Mouse (Mus musculus): ENCODE measurements around the gene Chn2. TPM values are rescaled to one million over a fixed set of nuclear protein-coding genes. Genes with fewer than 3 reads are reported as not detected.
"Not testable (repeated sequence)": the region's sequence is repeated elsewhere in the genome, so short reads cannot be mapped to it uniquely, and the experiment has no call there.

The Chn2 gene
- polyA plus RNA-seq, 2 experiments from 2014 or later, result 5.6 to 6.3 TPM

- ATAC-seq, result no peak
These were observed 121.3 kb downstream of the Chn2 start for GRCm38 (mm10) chr6:54160677-54161076.

GRCm38 (mm10) chr6:54161246-54161645 is 121.9 kb downstream of the Chn2 start:
- no peak for ATAC-seq

- no peak for ATAC-seq
These were observed 123.0 kb downstream of the Chn2 start for GRCm38 (mm10) chr6:54162321-54162720.

DNA sequence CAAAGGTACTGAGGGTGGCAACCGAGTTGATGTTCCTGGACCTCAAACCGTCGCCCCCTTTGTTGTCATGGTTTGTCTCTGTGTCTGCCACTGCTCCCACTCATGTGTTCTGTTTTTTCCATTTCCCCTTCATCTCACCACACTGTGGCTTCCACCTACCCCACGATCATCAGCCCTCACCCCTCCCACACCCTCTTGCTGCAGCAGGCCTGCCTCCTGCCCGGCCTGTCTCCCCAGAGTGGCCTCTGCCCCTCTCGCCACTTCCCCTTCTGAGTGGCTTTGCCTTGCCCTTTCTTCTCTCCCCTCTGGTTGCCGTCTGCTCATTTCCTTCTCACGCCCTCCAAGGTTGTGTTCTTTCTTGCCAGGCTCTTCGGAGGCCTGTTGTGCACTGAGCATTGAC is 123.4 kb downstream of the Chn2 start:
- peak; percentile 36 for ATAC-seq

DNA sequence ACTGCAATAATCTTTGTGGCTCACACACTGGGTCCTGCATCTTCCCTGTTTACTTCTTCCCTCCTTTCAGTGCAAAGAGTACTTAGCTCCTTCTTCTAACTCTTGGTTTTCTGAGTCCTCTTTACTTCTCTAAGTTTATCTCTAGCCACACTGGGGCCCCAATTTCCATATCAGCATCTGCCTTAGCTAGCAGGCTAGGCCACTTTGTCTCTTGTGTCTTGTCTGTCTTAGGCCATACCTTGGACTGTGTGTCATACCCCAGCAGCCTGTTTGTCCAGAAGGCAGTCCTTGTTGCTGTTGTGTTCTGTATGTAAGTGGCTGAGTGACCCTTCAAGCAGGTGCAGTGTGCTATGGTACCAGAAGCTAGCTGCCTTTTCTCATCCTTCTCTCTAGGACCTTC is 124.3 kb downstream of the Chn2 start:
- ATAC-seq, result no peak

- ATAC-seq, result no peak
These were observed 125.4 kb downstream of the Chn2 start for GRCm38 (mm10) chr6:54164777-54165176.

DNA sequence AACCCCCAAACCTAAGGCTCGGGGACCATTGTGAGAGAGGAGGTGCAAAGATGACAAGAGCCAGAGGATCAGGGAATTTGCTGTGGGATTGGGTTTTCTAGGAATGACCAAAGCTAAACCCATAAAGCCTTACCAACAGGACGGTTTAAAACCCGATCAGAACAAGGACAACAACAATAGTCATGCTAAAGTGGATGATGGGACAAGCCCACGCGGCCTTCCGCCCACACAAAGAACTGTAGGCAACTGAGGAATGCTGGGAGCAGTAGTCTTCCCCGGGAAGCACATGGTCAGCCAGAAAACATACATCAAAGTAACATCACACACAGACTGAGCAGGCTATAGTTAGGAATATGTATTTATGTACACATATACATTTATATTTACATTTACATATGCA is 125.9 kb downstream of the Chn2 start:
- no peak for ATAC-seq

DNA sequence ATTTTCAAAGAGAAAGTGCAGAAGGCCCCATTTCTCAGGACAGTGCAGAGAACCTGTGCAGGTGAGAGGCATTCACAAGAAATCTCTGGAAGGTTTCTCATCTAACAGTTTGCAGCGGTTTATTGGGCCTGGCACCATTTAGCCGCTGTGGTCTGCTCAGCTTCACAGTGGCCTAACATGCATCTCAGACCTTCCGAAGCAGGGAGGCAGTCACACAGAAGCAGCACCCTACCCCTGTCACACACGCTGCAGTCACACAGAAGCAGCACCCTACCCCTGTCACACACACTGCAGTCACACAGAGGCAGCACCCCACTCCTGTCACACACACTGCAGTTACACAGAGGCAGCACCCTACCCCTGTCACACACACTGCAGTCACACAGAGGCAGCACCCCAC is 126.5 kb downstream of the Chn2 start:
- ATAC-seq, result no peak

DNA sequence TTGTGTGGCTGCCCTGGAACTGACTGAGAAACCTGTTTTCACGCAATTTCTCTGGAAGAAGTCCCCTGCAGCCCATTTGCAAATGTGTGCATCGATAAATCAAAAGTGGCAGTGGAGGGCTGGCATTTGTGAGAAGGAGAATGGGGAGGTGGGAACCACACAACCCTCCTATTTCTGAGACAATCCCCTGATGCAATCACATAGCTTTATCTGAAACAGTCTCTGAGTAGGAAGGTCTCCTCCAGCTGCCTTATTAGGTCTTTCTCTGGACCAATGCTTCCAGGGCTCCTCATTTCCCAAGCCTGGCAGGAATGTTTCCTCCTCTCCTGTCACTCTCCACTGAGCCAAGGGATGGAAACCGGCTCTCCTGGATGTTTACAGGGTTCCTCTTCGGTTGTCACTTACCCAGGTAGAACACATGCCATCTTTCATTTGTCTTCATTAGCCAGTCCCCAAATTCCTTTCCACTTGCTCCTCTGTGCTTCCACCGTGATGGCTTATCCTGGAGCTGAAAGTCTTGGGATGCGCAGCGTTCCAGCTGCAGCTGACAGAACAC is 127.7 kb downstream of the Chn2 start:
- ATAC-seq, result no peak

DNA sequence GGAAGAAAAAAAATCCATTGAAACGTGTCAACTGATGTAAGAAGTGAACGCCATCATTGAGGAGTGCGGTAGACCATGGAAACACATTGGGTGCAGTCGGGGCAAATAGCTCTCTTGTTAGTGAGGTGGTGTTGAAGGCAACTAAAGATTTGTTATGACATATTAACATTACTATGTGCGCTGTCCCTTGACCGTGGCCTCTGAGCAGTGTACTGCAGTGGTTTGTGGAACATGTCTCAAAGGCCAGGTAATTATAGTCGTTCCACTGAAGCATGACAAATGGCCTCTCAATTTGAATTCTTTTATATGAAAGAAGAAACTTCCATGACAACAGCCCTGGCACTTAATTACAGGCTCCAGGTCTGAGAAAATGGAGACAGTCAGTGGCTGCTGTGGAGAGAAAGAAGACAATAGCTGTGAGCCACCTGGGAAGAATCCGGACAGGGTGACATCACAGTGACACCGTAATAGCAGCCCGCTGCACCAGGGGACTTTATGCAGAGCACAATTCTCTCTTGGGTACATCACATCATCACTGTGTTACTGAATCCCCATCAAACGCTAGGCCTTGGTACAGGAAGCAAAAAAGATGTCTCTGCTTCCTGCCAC is 131.0 kb downstream of the Chn2 start:
- no peak for ATAC-seq

DNA sequence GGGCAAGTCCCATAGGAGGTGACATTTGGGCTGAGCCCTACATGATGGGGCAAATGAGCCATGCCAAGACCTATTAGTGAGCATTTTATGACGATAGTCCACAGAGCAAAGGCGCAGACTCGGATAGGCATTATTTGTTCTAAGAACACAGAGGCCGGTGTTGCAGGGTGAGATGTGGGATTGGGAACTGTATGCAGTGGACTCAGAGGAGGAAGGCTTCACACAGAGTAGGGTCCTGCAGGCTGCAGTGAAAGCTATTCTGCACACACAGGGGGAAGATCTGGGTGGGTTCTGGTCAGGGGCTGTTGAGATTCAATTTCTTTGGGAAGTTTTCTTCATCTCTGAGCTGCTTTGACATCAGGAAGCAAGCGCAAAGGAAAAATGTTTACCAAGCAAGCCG is 132.0 kb downstream of the Chn2 start:
- no peak for ATAC-seq

GRCm38 (mm10) chr6:54175473-54176215 is 136.3 kb downstream of the Chn2 start:
- ATAC-seq, result no peak

GRCm38 (mm10) chr6:54177081-54177480 is 137.7 kb downstream of the Chn2 start:
- not testable (repeated sequence) for ATAC-seq

- no peak for ATAC-seq
These were observed 139.9 kb downstream of the Chn2 start for GRCm38 (mm10) chr6:54179056-54179873.

DNA sequence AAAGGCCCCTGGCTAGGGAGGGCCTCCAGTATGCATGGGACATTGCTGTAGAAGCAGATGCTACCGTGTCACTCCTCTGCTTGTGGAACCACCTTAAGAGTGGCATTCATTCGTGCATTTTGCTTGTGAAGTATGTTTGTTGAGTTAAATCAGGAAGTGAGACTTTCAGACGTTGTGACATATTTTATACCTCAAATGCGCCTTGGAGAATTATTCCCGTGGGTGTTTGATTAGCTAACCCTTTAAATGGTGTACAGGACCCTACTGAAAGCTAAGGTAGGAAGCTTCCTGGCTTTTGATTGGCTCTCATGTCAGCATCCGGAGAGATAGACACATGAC is 140.5 kb downstream of the Chn2 start:
- ATAC-seq, result no peak

DNA sequence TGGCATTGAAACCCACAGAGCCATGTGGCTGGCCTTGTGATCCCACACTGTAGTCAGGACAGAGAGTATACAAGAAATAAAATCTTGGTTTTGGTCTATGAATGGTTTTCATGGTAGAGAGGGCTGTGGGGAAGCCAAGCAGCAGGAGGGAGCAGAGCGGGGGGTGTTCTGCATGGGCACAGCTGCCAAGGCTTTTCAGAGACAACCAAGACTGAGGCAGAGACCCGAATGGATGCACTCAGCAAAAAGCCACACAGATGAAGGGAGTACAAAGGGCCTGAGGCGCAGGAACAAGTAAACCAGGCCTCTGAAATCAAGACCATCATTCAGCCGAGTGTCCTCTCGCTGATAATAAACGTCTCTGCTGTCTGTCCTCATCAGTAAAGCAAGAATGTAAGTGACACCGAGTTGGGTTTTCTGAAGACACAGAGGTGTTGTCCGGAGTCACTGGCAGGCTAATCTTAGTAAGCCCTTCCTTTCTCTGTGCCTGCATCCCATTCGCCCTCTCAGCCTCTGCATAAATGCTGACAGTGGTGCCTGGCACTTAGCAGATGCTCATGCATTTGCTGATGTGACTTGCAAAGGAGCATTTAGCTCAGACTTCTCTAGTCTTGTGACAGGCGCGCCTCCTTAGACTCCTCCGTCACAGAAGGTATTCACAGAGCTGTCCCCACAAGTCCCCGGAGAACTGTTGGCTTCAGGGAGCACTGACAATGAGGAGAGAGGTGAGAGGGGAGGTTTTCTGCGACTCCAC is 144.6 kb downstream of the Chn2 start:
- no peak for ATAC-seq

GRCm38 (mm10) chr6:54193631-54194305 is 154.4 kb downstream of the Chn2 start:
- ATAC-seq, result no peak

DNA sequence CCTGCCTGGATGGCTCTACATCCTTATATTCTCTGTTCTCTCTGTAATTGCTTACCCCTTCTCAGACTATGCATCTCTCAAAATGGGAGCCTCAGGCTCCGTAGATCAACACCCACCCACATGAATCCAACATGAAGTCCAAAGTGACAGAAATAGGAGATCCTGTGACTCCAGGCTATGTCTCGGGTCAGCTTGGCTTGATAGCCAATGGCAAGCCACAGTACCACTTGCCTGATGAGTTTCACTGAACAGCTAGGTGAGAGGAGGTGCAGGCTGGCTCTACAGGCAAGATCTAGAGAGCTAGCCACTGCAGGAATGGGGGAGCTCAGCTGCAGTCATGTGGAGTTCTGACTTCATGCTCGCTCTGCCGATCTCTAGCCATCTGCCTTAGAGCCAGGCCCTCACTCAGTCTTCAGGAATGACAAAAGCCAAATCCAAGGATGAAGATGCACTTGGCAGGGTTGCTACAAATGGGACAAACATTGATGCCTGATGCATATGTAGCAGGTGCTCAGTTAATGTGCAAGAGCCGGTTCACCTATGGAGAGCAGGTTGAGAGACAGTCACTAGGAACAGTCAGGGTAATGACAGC is 158.6 kb downstream of the Chn2 start:
- no peak for ATAC-seq

- no peak for ATAC-seq
These were observed 160.2 kb downstream of the Chn2 start for GRCm38 (mm10) chr6:54199516-54199915.

DNA sequence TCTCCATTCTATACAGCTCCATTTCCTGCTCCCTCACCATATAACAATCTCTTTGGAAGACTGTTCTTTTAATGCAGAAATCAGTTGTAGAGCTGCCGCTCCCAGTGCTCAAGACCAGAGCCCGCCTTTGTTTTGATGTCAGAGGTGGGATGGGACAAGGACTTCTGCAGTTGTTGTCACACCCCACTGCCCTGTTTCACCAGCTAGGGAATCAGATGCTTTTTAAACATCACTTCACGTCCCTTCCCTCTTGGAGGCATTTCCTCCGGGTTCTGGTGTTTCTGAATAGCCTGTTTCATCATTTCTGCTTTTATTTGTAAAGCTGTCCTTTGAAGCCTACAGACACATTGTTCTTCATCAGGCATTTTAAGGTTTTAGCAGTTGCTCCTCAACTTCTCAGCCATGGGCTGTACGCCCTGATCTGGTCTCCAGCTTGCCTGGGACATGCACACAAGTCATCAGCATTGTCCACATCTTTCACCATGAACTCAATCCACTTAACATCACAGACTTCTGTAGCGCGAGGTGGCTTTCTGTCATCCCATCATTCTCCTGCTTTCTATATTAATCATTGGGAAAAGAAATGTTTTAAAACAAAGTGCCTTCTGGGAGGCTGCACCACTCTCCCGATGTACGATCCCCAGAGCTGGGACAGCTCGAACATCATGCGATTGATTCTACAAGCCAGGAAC is 160.8 kb downstream of the Chn2 start:
- no peak for ATAC-seq

Measured in activated CD4-positive, CD25-positive, alpha-beta regulatory T cell, adult 4 months (primary cell).